Mouse (Mus musculus) frontal cortex, postnatal 25 days (tissue): Measurements from ENCODE around the gene Phactr1.

Experiments used
- DNase-seq, 2 experiments: peaks; one replicate each; pipeline ENCODE4 v3.0.0; 2022; ENCODE audit warnings: low spot score in 2 of 2

Gene Phactr1

GRCm38 (mm10) chr13:42680391-42680994, at the start of gene Phactr1:
Phactr1 (plus strand) TSS chr13:42680623.
- DNase-seq: no peak

- no peak for DNase-seq
These were observed 45.5 kb upstream of the Phactr1 start for GRCm38 (mm10) chr13:42634908-42635307.

GRCm38 (mm10) chr13:42650228-42650627, 30.2 kb upstream of the Phactr1 start:
- DNase-seq: no peak

GRCm38 (mm10) chr13:42656643-42657315, 23.6 kb upstream of the Phactr1 start:
- no peak for DNase-seq

- no peak for DNase-seq
These were observed 8.7 kb upstream of the Phactr1 start for GRCm38 (mm10) chr13:42671651-42672290.

GRCm38 (mm10) chr13:42681299-42681698, 876 bp downstream of the Phactr1 start:
- no peak for DNase-seq

GRCm38 (mm10) chr13:42684181-42684580, 3.8 kb downstream of the Phactr1 start:
- DNase-seq: peak; percentile 52 to 71

- DNase-seq: no peak
These were observed 11.8 kb downstream of the Phactr1 start for GRCm38 (mm10) chr13:42692233-42692632.

GRCm38 (mm10) chr13:42696641-42697040, 16.2 kb downstream of the Phactr1 start:
- no peak for DNase-seq

- DNase-seq: no peak
These were observed 28.7 kb downstream of the Phactr1 start for GRCm38 (mm10) chr13:42709148-42709547.

GRCm38 (mm10) chr13:42709611-42710331, 29.3 kb downstream of the Phactr1 start:
- DNase-seq: no peak

- DNase-seq: no peak
These were observed 31.1 kb downstream of the Phactr1 start for GRCm38 (mm10) chr13:42711510-42711909.

GRCm38 (mm10) chr13:42719401-42719800, 39.0 kb downstream of the Phactr1 start:
- DNase-seq: no peak

- DNase-seq: no peak
These were observed 39.7 kb downstream of the Phactr1 start for GRCm38 (mm10) chr13:42720135-42720534.

GRCm38 (mm10) chr13:42720648-42721047, 40.2 kb downstream of the Phactr1 start:
- DNase-seq: no peak

GRCm38 (mm10) chr13:42724011-42724410, 43.6 kb downstream of the Phactr1 start:
- no peak for DNase-seq

- no peak for DNase-seq
These were observed 45.3 kb downstream of the Phactr1 start for GRCm38 (mm10) chr13:42725709-42726231.

- no peak for DNase-seq
These were observed 57.1 kb downstream of the Phactr1 start for GRCm38 (mm10) chr13:42737486-42737885.

GRCm38 (mm10) chr13:42738152-42738551, 57.7 kb downstream of the Phactr1 start:
- no peak for DNase-seq

- no peak for DNase-seq
These were observed 61.8 kb downstream of the Phactr1 start for GRCm38 (mm10) chr13:42742226-42742625.

- no peak for DNase-seq
These were observed 64.0 kb downstream of the Phactr1 start for GRCm38 (mm10) chr13:42744467-42744866.
